Mouse (Mus musculus): ENCODE measurements around the gene Slc16a6. TPM values are rescaled to one million over a fixed set of nuclear protein-coding genes. Genes with fewer than 3 reads are reported as not detected.

Gene Slc16a6
- 10.3 and 12.9 TPM in 2 replicates for polyA plus RNA-seq (2015; fragmentation: Nextera tagmentation; extraction: Ambion mirVana)

GRCm38 (mm10) chr11:109473171-109474085 lies at the start of gene Slc16a6, which contains the start of gene Arsg:
TSS of gene Slc16a6 (minus strand) at chr11:109473598.
TSS of gene Arsg (plus strand) at chr11:109473374.
- Histone ChIP-seq H3K36me3 (no peaks in the 10 kb centered on the region), H3K4me2 (peak within 1 kb of the TSS; percentile 93), H3K4me1 (peaks cover 3% of the 10 kb centered on the region; the same call in 1 of the 2 replicates), H3K4me3 (replicated peaks) (peak within 1 kb of the TSS; percentile 74), H3K9ac (peak within 1 kb of the TSS; percentile 76), H3K9me3 (no peaks in the 10 kb centered on the region), H3K27ac (peak within 1 kb of the TSS; percentile 92), H3K27me3 (replicated peaks) (no peaks in the 10 kb centered on the region)
- under 1% methylated on average over 104 of the region's 111 CpGs for WGBS
- ATAC-seq (ENCODE audit: insufficient read depth, low FRiP score, low read depth) = peak; percentile 88

- Histone ChIP-seq H3K9ac (no peak overlapping the region), H3K4me1 (no peaks in the 10 kb centered on the region), H3K4me3 (replicated peaks) (no peak overlapping the region), H3K27ac (no peak overlapping the region), H3K9me3 (no peaks in the 10 kb centered on the region), H3K36me3 (no peaks in the 10 kb centered on the region), H3K27me3 (replicated peaks) (no peaks in the 10 kb centered on the region), H3K4me2 (no peak overlapping the region)
- ATAC-seq (ENCODE audit: insufficient read depth, low FRiP score, low read depth) = no peak
- WGBS = 32% methylated on average over 7 of the region's 7 CpGs
Measured at GRCm38 (mm10) chr11:109520958-109521357, 47.6 kb upstream of the Slc16a6 start.

GRCm38 (mm10) chr11:109517816-109518215 lies 44.4 kb upstream of the Slc16a6 start:
- WGBS = 81% methylated on average over 3 of the region's 3 CpGs
- Histone ChIP-seq H3K4me1 (no peaks in the 10 kb centered on the region), H3K36me3 (no peaks in the 10 kb centered on the region), H3K9ac (no peak overlapping the region), H3K4me2 (no peak overlapping the region), H3K27ac (no peak overlapping the region), H3K4me3 (replicated peaks) (no peak overlapping the region), H3K9me3 (no peaks in the 10 kb centered on the region), H3K27me3 (replicated peaks) (no peaks in the 10 kb centered on the region)
- ATAC-seq (ENCODE audit: insufficient read depth, low FRiP score, low read depth) = peak; percentile 80; the same call in 1 of the 2 replicates

- Histone ChIP-seq H3K27ac (no peak overlapping the region), H3K4me2 (no peak overlapping the region), H3K9ac (no peak overlapping the region), H3K27me3 (replicated peaks) (no peaks in the 10 kb centered on the region), H3K36me3 (no peaks in the 10 kb centered on the region), H3K4me1 (no peaks in the 10 kb centered on the region), H3K4me3 (replicated peaks) (no peak overlapping the region), H3K9me3 (no peaks in the 10 kb centered on the region)
- ATAC-seq (ENCODE audit: insufficient read depth, low FRiP score, low read depth) = no peak
- 86% methylated on average over 11 of the region's 11 CpGs for WGBS
Measured at GRCm38 (mm10) chr11:109517330-109517729, 43.9 kb upstream of the Slc16a6 start.

- Histone ChIP-seq H3K36me3 (no peaks in the 10 kb centered on the region), H3K27ac (no peak overlapping the region), H3K4me3 (replicated peaks) (no peak overlapping the region), H3K4me2 (no peak overlapping the region), H3K9ac (no peak overlapping the region), H3K4me1 (no peaks in the 10 kb centered on the region), H3K9me3 (no peaks in the 10 kb centered on the region), H3K27me3 (replicated peaks) (no peaks in the 10 kb centered on the region)
- ATAC-seq (ENCODE audit: insufficient read depth, low FRiP score, low read depth) = no peak
- 37% methylated on average over 3 of the region's 3 CpGs for WGBS
Measured at GRCm38 (mm10) chr11:109514064-109514612, 40.7 kb upstream of the Slc16a6 start.

- H3K9me3 ChIP-seq = no peaks in the 10 kb centered on the region
- no peak overlapping the region for H3K9ac ChIP-seq
- no peaks in the 10 kb centered on the region for H3K36me3 ChIP-seq
- no peak overlapping the region for H3K27ac ChIP-seq
- H3K4me1 ChIP-seq = no peaks in the 10 kb centered on the region
- no peak for ATAC-seq (ENCODE audit: insufficient read depth, low FRiP score, low read depth)
- no peak overlapping the region for H3K4me3 ChIP-seq (replicated peaks)
- no peak overlapping the region for H3K4me2 ChIP-seq
- WGBS = 85% methylated on average over 16 of the region's 16 CpGs
- no peaks in the 10 kb centered on the region for H3K27me3 ChIP-seq (replicated peaks)
Measured at GRCm38 (mm10) chr11:109512995-109513675, 39.7 kb upstream of the Slc16a6 start.

- 53% methylated on average over 3 of the region's 3 CpGs for WGBS
- no peaks in the 10 kb centered on the region for H3K27me3 ChIP-seq (replicated peaks)
- H3K4me1 ChIP-seq = no peaks in the 10 kb centered on the region
- no peak for ATAC-seq (ENCODE audit: insufficient read depth, low FRiP score, low read depth)
- H3K4me2 ChIP-seq = no peak overlapping the region
- no peak overlapping the region for H3K4me3 ChIP-seq (replicated peaks)
- no peaks in the 10 kb centered on the region for H3K36me3 ChIP-seq
- no peaks in the 10 kb centered on the region for H3K9me3 ChIP-seq
- no peak overlapping the region for H3K27ac ChIP-seq
- H3K9ac ChIP-seq = no peak overlapping the region
Measured at GRCm38 (mm10) chr11:109507068-109507467, 33.7 kb upstream of the Slc16a6 start.

- no peak overlapping the region for H3K27ac ChIP-seq
- no peak overlapping the region for H3K9ac ChIP-seq
- H3K4me3 ChIP-seq (replicated peaks) = no peak overlapping the region
- no peak for ATAC-seq (ENCODE audit: insufficient read depth, low FRiP score, low read depth)
- no peaks in the 10 kb centered on the region for H3K9me3 ChIP-seq
- H3K27me3 ChIP-seq (replicated peaks) = no peaks in the 10 kb centered on the region
- no peak overlapping the region for H3K4me2 ChIP-seq
- no peaks in the 10 kb centered on the region for H3K36me3 ChIP-seq
- H3K4me1 ChIP-seq = no peaks in the 10 kb centered on the region
- WGBS = 89% methylated on average over 4 of the region's 4 CpGs
Measured at GRCm38 (mm10) chr11:109505823-109506222, 32.4 kb upstream of the Slc16a6 start.

GRCm38 (mm10) chr11:109504977-109505376 lies 31.6 kb upstream of the Slc16a6 start:
- H3K4me3 ChIP-seq (replicated peaks) = no peak overlapping the region
- H3K27ac ChIP-seq = no peak overlapping the region
- no peaks in the 10 kb centered on the region for H3K27me3 ChIP-seq (replicated peaks)
- H3K4me1 ChIP-seq = no peaks in the 10 kb centered on the region
- no peak for ATAC-seq (ENCODE audit: insufficient read depth, low FRiP score, low read depth)
- WGBS = 61% methylated on average over 9 of the region's 9 CpGs
- no peaks in the 10 kb centered on the region for H3K9me3 ChIP-seq
- no peak overlapping the region for H3K9ac ChIP-seq
- H3K4me2 ChIP-seq = no peak overlapping the region
- no peaks in the 10 kb centered on the region for H3K36me3 ChIP-seq

GRCm38 (mm10) chr11:109500206-109500605 lies 26.8 kb upstream of the Slc16a6 start:
- no peaks in the 10 kb centered on the region for H3K27me3 ChIP-seq (replicated peaks)
- no peak overlapping the region for H3K27ac ChIP-seq
- no peaks in the 10 kb centered on the region for H3K9me3 ChIP-seq
- no peak overlapping the region for H3K9ac ChIP-seq
- H3K36me3 ChIP-seq = no peaks in the 10 kb centered on the region
- H3K4me2 ChIP-seq = no peak overlapping the region
- no peak overlapping the region for H3K4me3 ChIP-seq (replicated peaks)
- ATAC-seq (ENCODE audit: insufficient read depth, low FRiP score, low read depth) = no peak
- WGBS = 74% methylated on average over 5 of the region's 5 CpGs
- H3K4me1 ChIP-seq = 0 out of 2 replicates have a peak, but pooled peaks cover 1% of the 10 kb centered on the region

- Histone ChIP-seq H3K27ac (no peak overlapping the region), H3K4me1 (0 out of 2 replicates have a peak, but pooled peaks cover 3% of the 10 kb centered on the region), H3K4me3 (replicated peaks) (no peak overlapping the region), H3K4me2 (no peak overlapping the region), H3K9ac (no peak overlapping the region), H3K27me3 (replicated peaks) (no peaks in the 10 kb centered on the region), H3K36me3 (no peaks in the 10 kb centered on the region), H3K9me3 (no peaks in the 10 kb centered on the region)
- 57% methylated on average over 9 of the region's 9 CpGs for whole genome bisulfite sequencing
- ATAC-seq (ENCODE audit: insufficient read depth, low FRiP score, low read depth) = no peak
Measured at GRCm38 (mm10) chr11:109497990-109498389, 24.6 kb upstream of the Slc16a6 start.

All from stomach, embryonic 15.5 days (tissue).